In genomic region chr9:67090633-67091045, GRCm38 (mm10) we compare ENCODE assay signal across 14 mouse cellular contexts. TPM values are rescaled to one million over a fixed set of nuclear protein-coding genes. Genes with fewer than 3 reads are reported as not detected.
DNase-seq lines count a peak whose midpoint lies in the region; ATAC-seq and TF ChIP-seq lines count a peak whose summit lies in the region.
"Had no signal": no experiment of that assay in that cellular context is flagged by ENCODE, and none has a peak within 500 bp of the region (broad histone marks: within the 10 kb centered on the region; RNA-seq: fewer than 3 reads in every experiment).

No protein-coding gene starts in this region.

- peak overlapping the region; percentile 36 for H3K27ac ChIP-seq in heart, embryonic 11.5 days (ENCODE audit: low read depth, low read length)
- peak overlapping the region; percentile 12; the same call in 1 of the 2 replicates for H3K27ac ChIP-seq in embryonic fibroblast, embryonic 13.5 days (ENCODE audit: insufficient read depth, low read length)
- 0 out of 2 replicates have a peak overlapping the region, but pooled peaks have one; percentile 5 for H3K27ac ChIP-seq in limb, embryonic 10.5 days

- no peak for TF ChIP-seq POLR2A in embryonic fibroblast, embryonic 13.5 days (IDR thresholded peaks at IDR 0.05; ENCODE audit: low read depth, low read length)

- no peaks in the 10 kb centered on the region for H3K27me3 ChIP-seq in heart, embryonic 11.5 days (ENCODE audit: control insufficient read depth, insufficient read depth, low read length)
- H3K27me3 ChIP-seq in limb, embryonic 10.5 days (ENCODE audit: low read depth, poor library complexity, severe bottlenecking) = no peaks in the 10 kb centered on the region
- H3K27me3 ChIP-seq: CH12.LX had no signal

- H3K36me3 ChIP-seq in heart, embryonic 11.5 days (ENCODE audit: control insufficient read depth, insufficient read depth, low read length) = no peaks in the 10 kb centered on the region
- no peaks in the 10 kb centered on the region for H3K36me3 ChIP-seq in limb, embryonic 10.5 days

- H3K4me1 ChIP-seq in heart, embryonic 11.5 days (ENCODE audit: control insufficient read depth, insufficient read depth, low read length) = peaks cover 9% of the 10 kb centered on the region
- peaks cover 20% of the 10 kb centered on the region for H3K4me1 ChIP-seq in embryonic fibroblast, embryonic 13.5 days (ENCODE audit: control insufficient read depth, insufficient read depth, low read length)
- H3K4me1 ChIP-seq in limb, embryonic 10.5 days = peaks cover 13% of the 10 kb centered on the region

- H3K4me2 ChIP-seq in heart, embryonic 11.5 days = no peak overlapping the region

- ATAC-seq in heart, embryonic 11.5 days (replicated peaks; ENCODE audit: insufficient number of reproducible peaks, low FRiP score, low TSS enrichment) = no peak
- ATAC-seq: midbrain, embryonic 16.5 days had no signal

- no peaks in the 10 kb centered on the region for H3K9me3 ChIP-seq in heart, embryonic 11.5 days (replicated peaks; ENCODE audit: control insufficient read depth, low read length)
- H3K9me3 ChIP-seq in limb, embryonic 10.5 days (replicated peaks) = no peaks in the 10 kb centered on the region

- no peak overlapping the region for H3K4me3 ChIP-seq in heart, embryonic 11.5 days (ENCODE audit: low read depth, low read length)
- H3K4me3 ChIP-seq in embryonic fibroblast, embryonic 13.5 days (ENCODE audit: insufficient read depth, low read length) = no peak overlapping the region
- no peak overlapping the region for H3K4me3 ChIP-seq in limb, embryonic 10.5 days

- WGBS in heart, embryonic 11.5 days (ENCODE audit: insufficient replicate concordance) = 44% methylated on average over 1 of the region's 1 CpGs
- WGBS in limb, embryonic 10.5 days = 84% methylated on average over 1 of the region's 1 CpGs

- TF ChIP-seq CTCF in embryonic fibroblast, embryonic 13.5 days (IDR thresholded peaks at IDR 0.05; ENCODE audit: borderline replicate concordance, insufficient read depth, low read length) = no peak

- intact Hi-C loops in heart, postnatal 36 days (cut with DNase I) = no loop called here

- H3K9ac ChIP-seq in heart, embryonic 11.5 days (ENCODE audit: low read depth, low read length) = no peak overlapping the region

- no peak for DNase-seq in heart, postnatal 36 days
- DNase-seq in adrenal gland, postnatal 14 days = peak; percentile 49
- no peak for DNase-seq in limb, embryonic 10.5 days (ENCODE audit: low spot score)
- no peak for DNase-seq in layer of hippocampus, postnatal 14 days (ENCODE audit: low spot score in 2 of 2)
- no peak for DNase-seq in cerebellum, adult 18-20 months
- DNase-seq: cerebellum, postnatal 36 days; kidney, adult 8-10 months; left cerebral cortex, postnatal 4 days; right cerebral cortex, postnatal 4 days; thymus, adult 18-20 months had no signal

RNA-seq across cellular contexts. Expression of gene Tpm1, which starts 41.4 kb away (rescaled TPM):
- polyA plus RNA-seq in heart, embryonic 11.5 days (2014; fragmentation: Nextera tagmentation; extraction: Ambion mirVana) = 4,955 and 5,093 TPM in 2 replicates
- total RNA-seq in heart, postnatal 36 days (2021) = over 10,000 TPM; 11,452 to 11,878 TPM
- total RNA-seq in adrenal gland, postnatal 14 days (2021) = 183 and 207 TPM in 2 replicates
- polyA plus RNA-seq in embryonic fibroblast, embryonic 13.5 days (2011; ENCODE audit: insufficient read length, low read depth, missing spikeins) = 2,470 and 3,105 TPM in 2 replicates
- polyA plus RNA-seq in limb, embryonic 10.5 days (2016; fragmentation: Nextera tagmentation; extraction: Ambion mirVana) = 252 and 286 TPM in 2 replicates
- 100 to 1,000 TPM; 230 to 252 TPM for total RNA-seq in layer of hippocampus, postnatal 14 days (2021)

Comparison
In these comparisons a context has a peak if more than half of its experiments do, and no peak if none do; other contexts are left out.
1. RNA of gene Tpm1, which starts 41.4 kb away (total RNA-seq): 11,452 to 11,878 TPM in heart, postnatal 36 days; 230 to 252 TPM in layer of hippocampus, postnatal 14 days and 183 to 207 TPM in adrenal gland, postnatal 14 days; every median in the first group is over 10 times any median in the second.
2. Peak in every context shown above with its lines, with median percentiles within 50 percentile points of each other: H3K27ac ChIP-seq.